Comparison of ENCODE assay signal across 22 mouse cellular contexts in genomic region chr4:150127894-150128293, GRCm38 (mm10). TPM values are rescaled to one million over a fixed set of nuclear protein-coding genes. Genes with fewer than 3 reads are reported as not detected.
"Had no signal": no experiment of that assay in that cellular context is flagged by ENCODE, and none has a peak within 500 bp of the region (broad histone marks: within the 10 kb centered on the region; RNA-seq: fewer than 3 reads in every experiment).

No protein-coding gene starts in this region.

- DNase-seq: lung, embryonic 14.5 days; lung, postnatal 10 days; lung, postnatal 4 days; midbrain, embryonic 14.5 days; retina, postnatal 1 day; right cerebral cortex, adult 18-20 months; right cerebral cortex, postnatal 25 days; right cerebral cortex, postnatal 4 days; spleen, adult 18-20 months; thymus, adult 18-20 months; thymus, postnatal 14 days; thymus, postnatal 36 days had no signal

- ATAC-seq: midbrain, embryonic 16.5 days had no signal

- H3K4me2 ChIP-seq: lung, embryonic 14.5 days; midbrain, embryonic 12.5 days; neural tube, embryonic 13.5 days; neural tube, embryonic 15.5 days had no signal

- H3K4me3 ChIP-seq: midbrain, embryonic 10.5 days; midbrain, embryonic 12.5 days; myocyte; neural tube, embryonic 13.5 days; neural tube, embryonic 15.5 days had no signal

- H3K9me3 ChIP-seq: midbrain, embryonic 10.5 days; midbrain, embryonic 12.5 days; neural tube, embryonic 13.5 days; neural tube, embryonic 15.5 days had no signal

- H3K27me3 ChIP-seq: neural tube, embryonic 13.5 days; neural tube, embryonic 15.5 days had no signal

- H3K27ac ChIP-seq: midbrain, embryonic 10.5 days; midbrain, embryonic 12.5 days; neural tube, embryonic 13.5 days; neural tube, embryonic 15.5 days had no signal

- H3K9ac ChIP-seq: lung, embryonic 14.5 days; midbrain, embryonic 12.5 days; neural tube, embryonic 13.5 days; neural tube, embryonic 15.5 days had no signal

- H3K36me3 ChIP-seq: midbrain, embryonic 10.5 days; midbrain, embryonic 12.5 days; neural tube, embryonic 13.5 days; neural tube, embryonic 15.5 days had no signal

RNA-seq across cellular contexts. Expression of gene Slc2a7, which starts 20.9 kb away (rescaled TPM):
- polyA plus RNA-seq: lung, embryonic 14.5 days; lung, embryonic 16.5 days; midbrain, embryonic 10.5 days; midbrain, embryonic 12.5 days; midbrain, embryonic 14.5 days; midbrain, embryonic 16.5 days; myocyte; neural tube, embryonic 11.5 days; neural tube, embryonic 13.5 days; neural tube, embryonic 15.5 days; stomach, embryonic 14.5 days; thymus, postnatal 0 days had no signal
